Mouse (Mus musculus) CH12.LX (cell line): ENCODE measurements at regions not wholly inside any gene's neighbourhood (a gene's known extent, or its start where the extent isn't known, plus 50 kb on each side); places are given as distances from the start of the nearest gene placed in this dataset.

Source experiments
- DNase-seq: peaks from one replicate; pipeline ENCODE4 v3.0.0-alpha.2; 2013; ENCODE audit errors: extremely low read depth
- H3K27ac ChIP-seq: 2 replicates; pipeline ENCODE4 v1.5.1; 2012; ENCODE audit warnings: low read depth, mild to moderate bottlenecking, control low read depth, moderate library complexity; ENCODE audit not compliant: insufficient read depth
- H3K27me3 ChIP-seq: replicated peaks from 2 replicates; pipeline ENCODE3; 2012; ENCODE audit warnings: inconsistent platforms
- H3K36me3 ChIP-seq, 2 experiments: replicated peaks in 1 of 2; 2 replicates each; pipeline versions ENCODE3 to v1.6.1; 2012; ENCODE audit warnings: inconsistent platforms in 1 of 2, low read length in 1 of 2, mild to moderate bottlenecking in 1 of 2, mixed read lengths in 1 of 2, moderate library complexity in 1 of 2; ENCODE audit not compliant: control insufficient read depth in 1 of 2, insufficient read depth in 1 of 2
- H3K4me1 ChIP-seq, 2 experiments: 2 replicates each; pipeline ENCODE4 v1.6.1; 2012; ENCODE audit warnings: inconsistent platforms in 1 of 2, moderate library complexity in 1 of 2; ENCODE audit not compliant: insufficient read depth in 2 of 2, control insufficient read depth in 1 of 2
- H3K4me2 ChIP-seq: 2 replicates; pipeline ENCODE4 v1.6.1; 2012; ENCODE audit warnings: low read depth, mild to moderate bottlenecking, control low read depth; ENCODE audit not compliant: poor library complexity, insufficient read depth, severe bottlenecking
- H3K4me3 ChIP-seq, 3 experiments: fragments of 150-350 bp in 1 of 3; sonication (generic) in 1 of 3; replicated peaks in 1 of 3; 2 replicates each; pipeline versions ENCODE3 to v1.5.1; 2011 to 2012; ENCODE audit warnings: low read depth in 2 of 3, low read length in 2 of 3, mild to moderate bottlenecking in 2 of 3, moderate library complexity in 2 of 3, control low read depth in 1 of 3, improper control_type of control experiment in 1 of 3, inconsistent platforms in 1 of 3, mixed read lengths in 1 of 3; ENCODE audit not compliant: poor library complexity in 1 of 3
- H3K79me2 ChIP-seq: replicated peaks from 2 replicates; pipeline ENCODE4 v1.6.1; 2012; ENCODE audit warnings: mild to moderate bottlenecking, moderate library complexity; ENCODE audit not compliant: control insufficient read depth, poor library complexity, insufficient read depth, severe bottlenecking; ENCODE audit errors: extremely low read depth
- H3K9ac ChIP-seq: 2 replicates; pipeline ENCODE4 v1.6.1; 2012; ENCODE audit warnings: low read depth, mild to moderate bottlenecking, control low read depth, moderate library complexity; ENCODE audit not compliant: insufficient read depth
- H3K9me3 ChIP-seq: replicated peaks from 2 replicates; pipeline ENCODE3; 2012; ENCODE audit warnings: low read length, inconsistent platforms, mixed read lengths
- BHLHE40 ChIP-seq: IDR thresholded peaks from 2 replicates; pipeline ENCODE4 v1.6.1; 2011; ENCODE audit warnings: mild to moderate bottlenecking, low read depth, low read length, improper control_type of control experiment
- CHD1 ChIP-seq: IDR thresholded peaks from 2 replicates; pipeline ENCODE4 v1.6.1; 2012; ENCODE audit warnings: low read depth, low read length, improper control_type of control experiment, inconsistent platforms
- CHD2 ChIP-seq: IDR thresholded peaks from 2 replicates; pipeline ENCODE4 v1.6.1; 2011; ENCODE audit warnings: low read length, improper control_type of control experiment
- CTCF ChIP-seq, 2 experiments: IDR thresholded peaks in 1 of 2; conservative IDR thresholded peaks in 1 of 2; 2 replicates each; pipeline ENCODE4 v1.5.1; 2011 to 2012; ENCODE audit warnings: low read depth in 2 of 2, low read length in 2 of 2, improper control_type of control experiment in 1 of 2, inconsistent platforms in 1 of 2, mild to moderate bottlenecking in 1 of 2, moderate library complexity in 1 of 2
- E2F4 ChIP-seq: IDR thresholded peaks from 2 replicates; pipeline ENCODE4 v1.6.1; 2011; ENCODE audit warnings: low read depth, low read length, improper control_type of control experiment; ENCODE audit not compliant: insufficient replicate concordance
- ELF1 ChIP-seq: IDR thresholded peaks from 2 replicates; pipeline ENCODE4 v1.6.1; 2014; ENCODE audit warnings: low read depth, mild to moderate bottlenecking, inconsistent platforms, low read length, improper control_type of control experiment
- ETS1 ChIP-seq: conservative IDR thresholded peaks from 2 replicates; pipeline ENCODE4 v1.6.1; 2012; ENCODE audit warnings: low read depth, mild to moderate bottlenecking, inconsistent platforms, low read length, improper control_type of control experiment, moderate library complexity
- HCFC1 ChIP-seq: IDR thresholded peaks from 2 replicates; pipeline ENCODE4 v1.6.1; 2012; ENCODE audit warnings: low read depth, mild to moderate bottlenecking, inconsistent platforms, low read length, improper control_type of control experiment
- IRF4 ChIP-seq: IDR thresholded peaks from 2 replicates; pipeline ENCODE4 v1.6.1; 2014; ENCODE audit warnings: low read depth, mild to moderate bottlenecking, inconsistent platforms, low read length, improper control_type of control experiment
- MAFK ChIP-seq: IDR thresholded peaks from 2 replicates; pipeline ENCODE4 v1.6.1; 2011; ENCODE audit warnings: low read length, improper control_type of control experiment; ENCODE audit not compliant: insufficient replicate concordance
- MAX ChIP-seq: IDR thresholded peaks from 2 replicates; pipeline ENCODE4 v1.6.1; 2011; ENCODE audit warnings: low read length, improper control_type of control experiment
- MAZ ChIP-seq: IDR thresholded peaks from 2 replicates; pipeline ENCODE4 v1.6.1; 2012; ENCODE audit warnings: low read depth, mild to moderate bottlenecking, inconsistent platforms, low read length, improper control_type of control experiment, moderate library complexity
- MYC ChIP-seq: IDR thresholded peaks from 2 replicates; pipeline ENCODE4 v1.6.1; 2011; ENCODE audit warnings: low read depth, mild to moderate bottlenecking, improper control_type of control experiment, low read length
- NELFE ChIP-seq: IDR thresholded peaks from 2 replicates; pipeline ENCODE4 v1.6.1; 2011; ENCODE audit warnings: low read depth, low read length, improper control_type of control experiment
- NRF1 ChIP-seq: IDR thresholded peaks from 2 replicates; pipeline ENCODE4 v1.6.1; 2014; ENCODE audit warnings: low read depth, mild to moderate bottlenecking, inconsistent platforms, low read length, improper control_type of control experiment, moderate library complexity
- POLR2A ChIP-seq: IDR thresholded peaks from 2 replicates; pipeline ENCODE4 v1.6.1; 2011; ENCODE audit warnings: low read depth, mild to moderate bottlenecking, improper control_type of control experiment, low read length
- RCOR1 ChIP-seq: conservative IDR thresholded peaks from 2 replicates; pipeline ENCODE4 v1.6.1; 2012; ENCODE audit warnings: low read depth, mild to moderate bottlenecking, inconsistent platforms, low read length, improper control_type of control experiment
- SIN3A ChIP-seq: IDR thresholded peaks from 2 replicates; pipeline ENCODE4 v1.6.1; 2012; ENCODE audit warnings: low read length, improper control_type of control experiment, inconsistent platforms
- TBP ChIP-seq: conservative IDR thresholded peaks from 2 replicates; pipeline ENCODE4 v1.6.1; 2011; ENCODE audit warnings: low read depth, low read length, improper control_type of control experiment
- TCF12 ChIP-seq: IDR thresholded peaks from 2 replicates; pipeline ENCODE4 v1.6.1; 2014; ENCODE audit warnings: low read depth, mild to moderate bottlenecking, inconsistent platforms, low read length, improper control_type of control experiment
- UBTF ChIP-seq: IDR thresholded peaks from 2 replicates; pipeline ENCODE4 v1.6.1; 2012; ENCODE audit warnings: low read depth, mild to moderate bottlenecking, inconsistent platforms, low read length, improper control_type of control experiment, moderate library complexity
- ZC3H11A ChIP-seq: IDR thresholded peaks from 2 replicates; pipeline ENCODE4 v1.6.1; 2012; ENCODE audit warnings: low read depth, mild to moderate bottlenecking, inconsistent platforms, low read length, improper control_type of control experiment
- ZKSCAN1 ChIP-seq: IDR thresholded peaks from 2 replicates; pipeline ENCODE4 v1.6.1; 2012; ENCODE audit warnings: low read depth, inconsistent platforms, low read length, improper control_type of control experiment, borderline replicate concordance
- dilution Hi-C: fragments of 300-500 bp; cut with MboI; formaldehyde crosslinking; loops from 2 replicates; pipeline ENCODE4 v1.14.3; 2020; ENCODE audit warnings: low sequenced_read_pairs; ENCODE audit not compliant: extremely low pct_unique_long_range_greater_than_20kb, extremely low pct_ligation_motif_present
- in situ Hi-C: fragments of 300-500 bp; cut with MboI; formaldehyde crosslinking; loops from 3 replicates; pipeline ENCODE4 v1.14.3; 2019; ENCODE audit warnings: low sequenced_read_pairs, low pct_ligation_motif_present, low pct_unique_long_range_greater_than_20kb, mixed read lengths

- Histone ChIP-seq H3K9me3 (peaks cover 22% of the 10 kb centered on the region), H3K4me2 (no peak overlapping the region), H3K4me1 (no peaks in the 10 kb centered on the region), H3K27ac (no peak overlapping the region), H3K9ac (no peak overlapping the region), H3K4me3 (no peak overlapping the region), H3K27me3 (no peaks in the 10 kb centered on the region), H3K36me3 (no peaks in the 10 kb centered on the region), H3K79me2 (no peaks in the 10 kb centered on the region)
- dilution Hi-C loops = no loop called here
- DNase-seq = no peak
- in situ Hi-C loops = no loop called here
- no peak for TF ChIP-seq ZKSCAN1
- no peak for TF ChIP-seq RCOR1
- TF ChIP-seq UBTF = no peak
- no peak for TF ChIP-seq ETS1
- no peak for TF ChIP-seq BHLHE40
- no peak for TF ChIP-seq HCFC1
- no peak for TF ChIP-seq NELFE
- TF ChIP-seq CHD1 = no peak
- no peak for TF ChIP-seq NRF1
- no peak for TF ChIP-seq IRF4
- no peak for TF ChIP-seq MYC
- TF ChIP-seq ELF1 = no peak
- TF ChIP-seq MAX = no peak
- TF ChIP-seq SIN3A = no peak
- TF ChIP-seq TBP = no peak
Measured at GRCm38 (mm10) chr2:133181216-133181615, 235.5 kb upstream of the Fermt1 start.

DNA sequence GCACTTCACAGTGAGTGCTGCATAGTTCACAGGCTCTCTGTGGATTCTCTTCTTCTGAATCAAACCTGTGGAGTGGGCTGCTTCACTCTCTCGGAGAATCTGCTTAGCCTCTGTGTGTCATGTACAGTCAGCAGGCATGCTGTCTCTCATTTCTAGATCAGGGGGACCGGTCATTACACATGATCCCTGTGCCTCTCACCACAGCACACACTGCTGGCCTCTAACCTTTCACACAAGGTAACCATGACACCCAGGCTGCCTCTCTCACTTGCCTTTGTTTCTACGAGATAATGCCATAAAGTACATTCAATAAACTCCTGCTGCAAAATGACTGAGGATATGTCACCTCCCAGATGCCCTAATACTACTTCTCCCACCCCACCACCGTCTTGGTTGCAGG is 237.2 kb upstream of the Fermt1 start:
- Histone ChIP-seq H3K27ac (no peak overlapping the region), H3K36me3 (no peaks in the 10 kb centered on the region), H3K79me2 (no peaks in the 10 kb centered on the region), H3K9ac (no peak overlapping the region)
- TF ChIP-seq CTCF (conservative IDR thresholded peaks at IDR 0.05 in 1 of 2, IDR thresholded peaks at IDR 0.05 in 1 of 2; ENCODE audit: low read depth in 2 of 2, low read length in 2 of 2) = no peak
- TF ChIP-seq NRF1 = no peak
- no peak for TF ChIP-seq RCOR1
- no peak for TF ChIP-seq ZC3H11A
- no peak for TF ChIP-seq MAX
- TF ChIP-seq MAFK = no peak
- no peak for TF ChIP-seq CHD2
- TF ChIP-seq MAZ = no peak
- no peak for TF ChIP-seq TCF12
- TF ChIP-seq E2F4 = no peak
- no peak for TF ChIP-seq POLR2A
- TF ChIP-seq, all 38 proteins: peak for 0
- no peak for DNase-seq
- Histone ChIP-seq H3K4me2 (no peak overlapping the region), H3K9me3 (peaks cover 19% of the 10 kb centered on the region), H3K27me3 (no peaks in the 10 kb centered on the region), H3K4me3 (no peak overlapping the region), H3K4me1 (no peaks in the 10 kb centered on the region)
- dilution Hi-C loops (no loop called here), in situ Hi-C loops (no loop called here)
